Mouse (Mus musculus) hindlimb bud, embryonic 11.5 days (tissue): ENCODE data around the gene Sgms1.
A peak's percentile ranks its signal among the peaks of the same experiment; 100 is the strongest.
"Not testable (repeated sequence)": the region's sequence is repeated elsewhere in the genome, so short reads cannot be mapped to it uniquely, and the experiment has no call there.

Experiments used
- DNase-seq: peaks from one replicate; pipeline ENCODE4 v3.0.0-alpha.2; 2012; ENCODE audit warnings: low read depth, low spot score; ENCODE audit errors: extremely low spot score

The Sgms1 gene

DNA sequence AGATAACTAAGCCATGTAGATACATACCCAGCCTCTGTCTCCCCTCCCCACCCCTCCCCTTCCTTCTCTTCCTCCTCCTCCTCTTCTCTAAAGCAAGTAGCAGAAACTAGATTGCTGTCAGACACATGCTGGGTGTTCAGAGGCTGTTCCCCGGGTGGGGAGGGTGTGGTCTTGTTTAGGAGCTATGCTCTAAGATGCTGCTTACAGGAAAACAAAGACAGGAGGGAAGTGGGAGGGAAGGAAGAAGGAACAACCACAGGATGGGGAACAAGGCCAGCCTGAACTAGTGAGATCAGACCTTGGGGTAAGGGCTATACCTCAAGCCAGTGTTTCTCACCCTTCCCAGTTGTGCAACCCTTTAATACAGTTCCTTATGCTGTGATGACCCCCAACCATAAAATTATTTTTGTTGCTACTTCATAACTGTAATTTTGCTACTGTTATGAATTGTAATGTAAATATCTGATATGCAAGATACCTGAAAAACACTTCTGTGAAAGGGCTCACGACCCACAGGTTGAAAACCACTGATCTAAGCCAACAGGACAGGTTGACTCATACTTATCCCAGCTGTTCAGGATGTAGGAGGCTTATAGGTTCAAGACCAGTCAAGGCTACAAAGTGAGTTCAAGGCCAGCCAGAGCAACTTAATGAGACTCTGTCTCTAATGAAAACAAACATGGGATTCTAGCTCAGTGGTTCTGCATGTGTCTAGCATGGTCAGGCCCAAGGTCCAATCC lies 61.3 kb downstream of the Sgms1 start:
- DNase-seq = no peak

DNA sequence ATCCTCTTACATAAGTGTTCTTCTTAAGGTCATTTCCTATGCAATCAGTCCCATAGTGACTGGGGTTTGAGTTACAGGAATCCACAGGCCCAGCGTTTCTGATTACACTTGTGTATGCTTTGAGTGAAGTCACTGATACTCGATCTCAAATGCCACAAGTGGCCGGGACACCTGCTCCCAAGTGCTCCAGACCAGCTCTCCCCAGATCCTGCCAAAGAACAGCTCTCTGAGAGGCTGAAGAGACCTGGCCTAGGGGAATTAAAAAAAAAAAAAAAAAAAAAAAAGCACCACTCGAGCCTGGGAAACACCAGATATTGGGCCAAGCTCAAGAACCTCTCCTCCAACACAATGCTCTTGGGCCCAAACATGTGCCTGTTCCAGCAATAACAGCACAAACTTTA lies 62.9 kb downstream of the Sgms1 start:
- no peak for DNase-seq

GRCm38 (mm10) chr19:32326156-32326555 lies 63.4 kb downstream of the Sgms1 start:
- DNase-seq = no peak

- no peak for DNase-seq
Observed at GRCm38 (mm10) chr19:32325100-32325768, 64.3 kb downstream of the Sgms1 start.

GRCm38 (mm10) chr19:32324550-32324949 lies 65.0 kb downstream of the Sgms1 start:
- DNase-seq = no peak

DNA sequence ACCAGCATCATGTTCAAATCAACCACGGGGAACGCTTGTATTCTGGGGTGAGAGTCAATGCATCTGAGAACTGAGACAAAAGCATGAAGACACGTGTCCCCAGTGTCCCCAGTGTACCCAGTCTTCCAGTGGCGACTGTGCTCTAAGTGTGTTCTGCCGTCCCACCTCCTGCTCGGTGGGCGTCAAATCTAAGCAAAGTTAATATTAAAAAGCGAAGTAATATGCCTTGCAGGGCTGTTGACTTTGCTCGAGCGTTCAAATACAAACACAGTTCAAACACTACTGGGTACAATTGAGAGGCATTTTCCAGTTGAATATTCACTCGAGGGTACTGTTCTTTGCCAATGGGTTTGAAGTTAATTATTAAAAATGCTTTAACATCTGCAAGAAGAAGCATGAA lies 66.4 kb downstream of the Sgms1 start:
- DNase-seq = no peak

DNA sequence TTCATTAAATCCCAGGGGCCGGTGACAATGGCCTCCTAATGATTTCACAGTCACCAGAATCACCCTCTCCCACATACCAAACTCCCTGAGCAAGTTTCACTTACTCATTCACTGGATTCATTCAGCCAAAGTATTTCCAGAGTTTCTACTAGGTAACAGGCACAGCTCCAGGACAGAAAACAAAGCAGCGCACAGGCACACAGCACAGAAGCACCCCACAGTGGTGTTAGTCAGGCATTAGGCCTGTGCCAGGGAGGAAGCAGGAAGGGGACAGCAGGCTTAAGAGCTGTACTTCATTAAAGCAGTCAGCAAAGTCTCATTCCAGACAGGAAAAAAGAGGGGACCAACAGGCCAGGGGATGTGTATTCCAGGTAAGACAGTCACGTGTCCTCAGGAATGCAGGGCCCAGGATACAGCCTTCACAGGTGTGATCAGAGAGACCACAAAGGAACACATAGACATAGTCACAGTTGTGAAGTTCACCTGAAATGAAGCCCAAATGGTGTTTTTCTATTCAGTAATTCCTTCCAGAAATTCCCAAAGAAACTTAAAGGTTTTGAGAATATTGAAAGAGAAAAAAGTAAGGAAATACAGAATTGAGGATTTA lies 67.0 kb downstream of the Sgms1 start:
- no peak for DNase-seq

GRCm38 (mm10) chr19:32320366-32320666 lies 69.2 kb downstream of the Sgms1 start:
- no peak for DNase-seq

- DNase-seq = peak; percentile 77
Observed at GRCm38 (mm10) chr19:32319531-32320365, 69.8 kb downstream of the Sgms1 start.

DNA sequence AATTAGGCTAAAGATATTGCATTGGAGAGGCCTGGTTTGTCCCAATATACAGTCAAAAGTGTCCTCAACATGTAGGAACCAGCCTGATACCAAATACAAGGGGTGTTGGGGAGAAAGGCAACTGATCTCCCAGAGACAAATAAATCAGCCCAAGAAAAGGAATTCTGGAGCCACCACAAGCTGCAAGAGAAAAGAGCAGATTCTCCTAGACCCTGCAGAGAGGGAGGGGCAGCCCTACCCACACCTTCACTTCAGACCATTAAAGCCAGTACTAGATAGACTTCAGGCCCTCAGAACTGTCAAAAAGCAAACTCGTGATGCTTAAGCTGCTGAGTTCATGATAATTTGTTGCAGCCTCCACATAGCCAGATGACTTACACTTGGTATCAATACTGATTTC lies 70.5 kb downstream of the Sgms1 start:
- DNase-seq = no peak

- DNase-seq = not testable (repeated sequence)
Observed at GRCm38 (mm10) chr19:32317347-32317746, 72.2 kb downstream of the Sgms1 start.

DNA sequence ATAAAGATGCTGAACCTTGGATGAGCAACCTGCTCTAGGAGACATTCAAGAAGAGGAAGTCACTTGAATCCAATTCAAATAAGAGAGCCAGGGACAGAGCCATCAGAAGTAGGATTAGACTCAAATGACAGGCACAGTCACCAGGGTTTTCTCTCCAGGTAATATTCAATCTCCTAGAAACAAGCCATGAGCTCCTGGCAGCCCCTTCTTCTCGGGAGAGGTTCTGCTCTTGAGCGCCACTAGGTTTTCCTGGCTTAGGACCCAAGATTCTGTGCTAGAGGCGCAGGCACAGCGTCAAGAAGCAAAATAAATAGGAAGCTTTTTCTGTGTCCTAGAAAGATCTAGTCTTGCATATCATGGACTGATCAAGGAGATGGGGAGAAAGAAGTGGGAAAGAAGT lies 76.2 kb downstream of the Sgms1 start:
- DNase-seq = no peak

DNA sequence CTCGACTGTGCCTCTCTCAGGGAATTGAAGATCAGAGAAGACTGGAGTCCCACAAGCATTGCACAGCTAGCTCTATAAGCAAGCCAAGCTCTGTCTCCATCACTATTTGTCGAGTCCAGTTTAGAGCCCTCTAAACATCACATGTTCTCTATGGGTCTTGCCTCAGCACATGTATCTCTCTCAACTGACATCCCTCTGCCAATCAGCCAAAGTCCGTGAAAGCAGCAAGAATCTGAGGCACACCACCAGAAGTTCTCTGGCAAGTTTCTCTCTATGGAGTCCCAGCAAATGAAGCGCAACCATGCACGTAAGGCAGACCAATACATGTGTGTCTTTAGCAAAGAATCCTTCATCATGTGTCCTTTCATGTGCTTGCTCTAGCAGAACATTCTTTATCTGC lies 77.8 kb downstream of the Sgms1 start:
- DNase-seq = no peak

GRCm38 (mm10) chr19:32311063-32311462 lies 78.5 kb downstream of the Sgms1 start:
- no peak for DNase-seq

- DNase-seq = no peak
Observed at GRCm38 (mm10) chr19:32310483-32310882, 79.0 kb downstream of the Sgms1 start.

DNA sequence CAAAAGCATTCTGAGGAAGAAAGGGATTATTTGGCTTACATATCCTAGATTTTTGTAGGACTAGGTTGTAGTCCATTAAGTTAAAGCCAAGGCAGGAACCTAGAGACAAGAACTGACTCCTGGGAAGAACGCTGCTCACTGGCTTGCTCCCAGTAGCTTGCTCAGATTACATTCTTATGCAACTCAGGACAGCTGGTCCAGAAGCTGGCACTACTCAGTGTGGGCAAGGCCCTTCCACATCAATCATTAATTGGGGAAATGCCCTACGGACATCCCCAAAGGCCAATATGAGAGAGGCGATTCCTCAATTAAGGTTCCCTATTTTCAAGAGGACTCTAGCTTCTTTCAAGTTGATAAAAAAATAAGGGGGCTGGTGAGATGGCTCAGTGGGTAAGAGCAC lies 80.2 kb downstream of the Sgms1 start:
- no peak for DNase-seq

DNA sequence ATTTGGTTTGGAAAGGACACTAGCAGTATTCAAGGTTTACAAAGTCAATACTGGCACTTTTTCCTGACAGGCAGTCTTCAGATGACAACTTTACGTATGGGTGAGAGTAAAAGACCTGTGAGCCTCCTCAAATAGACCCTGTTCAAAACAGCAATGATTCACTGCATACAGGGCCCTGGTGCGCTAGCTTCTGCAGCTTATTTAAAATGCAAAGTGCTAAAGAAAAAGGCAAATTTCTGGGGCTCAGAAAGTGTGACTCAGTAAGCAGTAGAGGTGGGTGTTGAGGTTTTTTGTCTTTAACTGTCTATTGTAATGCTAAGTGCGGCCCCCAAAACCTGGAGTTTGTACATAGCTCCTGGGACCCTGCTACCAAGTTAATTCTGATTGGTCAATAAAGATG lies 81.2 kb downstream of the Sgms1 start:
- DNase-seq = no peak

- no peak for DNase-seq
Observed at GRCm38 (mm10) chr19:32304898-32305297, 84.6 kb downstream of the Sgms1 start.

- no peak for DNase-seq
Observed at GRCm38 (mm10) chr19:32304008-32304873, 85.3 kb downstream of the Sgms1 start.

- no peak for DNase-seq
Observed at GRCm38 (mm10) chr19:32302835-32303381, 86.6 kb downstream of the Sgms1 start.
